In the genomic region with DNA sequence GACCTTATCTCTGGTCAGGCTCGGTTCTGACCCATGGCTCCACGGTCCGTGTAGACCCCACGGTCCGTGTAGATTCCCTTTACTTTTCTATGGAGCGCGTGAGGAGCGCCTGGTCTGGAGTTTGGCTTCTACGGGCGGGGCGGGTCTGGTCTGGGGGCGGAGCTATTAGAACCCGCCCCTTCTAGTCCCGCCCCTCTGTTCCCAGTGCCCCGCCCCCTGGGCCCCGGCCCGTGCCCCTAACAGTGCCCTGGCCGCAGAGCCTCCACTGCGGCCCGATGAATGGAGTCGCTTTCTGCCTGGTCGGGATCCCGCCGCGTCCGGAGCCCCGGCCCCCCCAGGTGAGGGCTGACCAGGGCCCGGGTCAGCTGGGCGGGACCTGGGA, we compare ENCODE assay signal across 8 mouse cellular contexts. TPM values are rescaled to one million over a fixed set of nuclear protein-coding genes. Genes with fewer than 3 reads are reported as not detected.
DNase-seq lines count a peak whose midpoint lies in the region; ATAC-seq and TF ChIP-seq lines count a peak whose summit lies in the region.

A gene (plus strand): TSS at position 204 of the 382 bp plus-strand sequence.

- no peaks in the 10 kb centered on the region for H3K36me3 ChIP-seq in C2C12 (ENCODE audit: control insufficient read depth, insufficient read depth)
- no peaks in the 10 kb centered on the region for H3K36me3 ChIP-seq in heart, embryonic 16.5 days (ENCODE audit: control insufficient read depth, insufficient read depth)

- 2% methylated on average over 27 of the region's 29 CpGs for WGBS in heart, embryonic 16.5 days

- peak; percentile 76 for TF ChIP-seq POLR2A in embryonic fibroblast, embryonic 13.5 days (IDR thresholded peaks at IDR 0.05; ENCODE audit: low read depth, low read length)

- no peaks in the 10 kb centered on the region for H3K9me3 ChIP-seq in heart, embryonic 16.5 days (replicated peaks; ENCODE audit: control insufficient read depth, low read length)

- ATAC-seq in heart, embryonic 16.5 days (replicated peaks; ENCODE audit: extremely low read depth, insufficient read depth, low FRiP score): peak; percentile 89
- no peak for ATAC-seq in frontal cortex, adult (ENCODE audit: low TSS enrichment)

- H3K27ac ChIP-seq in embryonic fibroblast, embryonic 13.5 days (ENCODE audit: insufficient read depth, low read length): peak within 1 kb of the TSS; percentile 70
- peak within 1 kb of the TSS; percentile 93 for H3K27ac ChIP-seq in heart, embryonic 16.5 days (ENCODE audit: low read length)

- peak within 1 kb of the TSS; percentile 80 for H3K4me3 ChIP-seq in C2C12 (ENCODE audit: insufficient read depth, poor library complexity, severe bottlenecking)
- peak within 1 kb of the TSS; percentile 91 for H3K4me3 ChIP-seq in embryonic fibroblast, embryonic 13.5 days (ENCODE audit: insufficient read depth, low read length)
- H3K4me3 ChIP-seq in heart, embryonic 16.5 days (ENCODE audit: low read length): peak within 1 kb of the TSS; percentile 91

- H3K27me3 ChIP-seq in C2C12 (ENCODE audit: control insufficient read depth, insufficient read depth, insufficient read length): no peaks in the 10 kb centered on the region
- no peaks in the 10 kb centered on the region for H3K27me3 ChIP-seq in heart, embryonic 16.5 days (ENCODE audit: control insufficient read depth, insufficient read depth, low read length)

- H3K79me3 ChIP-seq in C2C12 (ENCODE audit: low read depth): peaks cover 24% of the 10 kb centered on the region

- peak within 1 kb of the TSS; percentile 95 for H3K9ac ChIP-seq in heart, embryonic 16.5 days (ENCODE audit: low read length)

- TF ChIP-seq CTCF in C2C12 (IDR thresholded peaks at IDR 0.05; ENCODE audit: control insufficient read depth, insufficient read depth, insufficient read length): no peak
- no peak for TF ChIP-seq CTCF in embryonic fibroblast, embryonic 13.5 days (IDR thresholded peaks at IDR 0.05; ENCODE audit: borderline replicate concordance, insufficient read depth, low read length)

- H3K79me2 ChIP-seq in C2C12 (ENCODE audit: control insufficient read depth, insufficient read depth): peaks cover 46% of the 10 kb centered on the region

- H3K4me1 ChIP-seq in embryonic fibroblast, embryonic 13.5 days (ENCODE audit: control insufficient read depth, insufficient read depth, low read length): peaks cover 9% of the 10 kb centered on the region; the same call in 1 of the 2 replicates
- H3K4me1 ChIP-seq in heart, embryonic 16.5 days (ENCODE audit: control insufficient read depth, insufficient read depth, low read length): peaks cover 23% of the 10 kb centered on the region

- peak within 1 kb of the TSS; percentile 62 for H3K4me2 ChIP-seq in heart, embryonic 16.5 days (ENCODE audit: low read depth, low read length)

- H3ac ChIP-seq in C2C12 (ENCODE audit: control insufficient read depth, insufficient read length, low read depth): peak within 1 kb of the TSS; percentile 91

- DNase-seq in R1 (ENCODE audit: low read depth, low spot score): peak; percentile 75
- DNase-seq in layer of hippocampus, postnatal 10 days (ENCODE audit: low spot score in 2 of 2): peak; percentile 47 to 67
- peak; percentile 59 for DNase-seq in lung, postnatal 25 days (ENCODE audit: low spot score)
- peak; percentile 70 to 85 for DNase-seq in spleen, postnatal 10 days (ENCODE audit: low spot score in 2 of 2)

TF ChIP-seq in C2C12, 6 proteins besides CTCF, POLR2A, EP300 and RAD21:
- TF ChIP-seq USF1 (IDR thresholded peaks at IDR 0.05; ENCODE audit: low read depth) (no peak), MYOG (IDR thresholded peaks at IDR 0.05; ENCODE audit: control insufficient read depth, extremely low read depth, insufficient read length) (no peak), MAX (IDR thresholded peaks at IDR 0.05) (no peak), CEBPB (IDR thresholded peaks at IDR 0.05; ENCODE audit: low read depth) (no peak), MYOD1 (IDR thresholded peaks at IDR 0.05; ENCODE audit: control insufficient read depth, insufficient read length, low read depth) (no peak), FOSL1 (IDR thresholded peaks at IDR 0.05; ENCODE audit: insufficient read depth, low read length, poor library complexity, severe bottlenecking) (no peak)
TF ChIP-seq in C2C12: peak in this region for 0.

RNA-seq across cellular contexts. Expression of the gene that starts here (rescaled TPM):
- polyA plus RNA-seq in C2C12 (2012; fragmentation: generic; extraction: Trizol): 23.9 TPM
- polyA plus RNA-seq in embryonic fibroblast, embryonic 13.5 days (2011; ENCODE audit: insufficient read length, low read depth, missing spikeins): 49.2 and 55.7 TPM in 2 replicates
- 5.5 and 6.1 TPM in 2 replicates for polyA plus RNA-seq in heart, embryonic 16.5 days (2015; fragmentation: Nextera tagmentation; extraction: Ambion mirVana)
- 10 to 100 TPM; 73.3 to 77.4 TPM for total RNA-seq in layer of hippocampus, postnatal 10 days (2021)
